Mouse (Mus musculus) left cerebral cortex, adult 8-10 months (tissue): Measurements from ENCODE around the gene Htr1b. TPM values are rescaled to one million over a fixed set of nuclear protein-coding genes. Genes with fewer than 3 reads are reported as not detected.

Experiments
- DNase-seq, 2 experiments: peaks; one replicate each; pipeline ENCODE4 v3.0.0; 2022; ENCODE audit warnings: low spot score in 2 of 2
- total RNA-seq, 4 experiments: library from RNA; stranded (reverse); gene quantifications; 2 replicates each; pipeline ENCODE4 v1.2.4; 2022

The Htr1b gene
- total RNA-seq = 10 to 100 TPM; 12.9 to 18.2 (median 15.3) TPM

- peak; percentile 37 to 51 for DNase-seq
Observed at GRCm38 (mm10) chr9:81633437-81633973, at the start of gene Htr1b. Htr1b (minus strand) TSS chr9:81633828.

GRCm38 (mm10) chr9:81676716-81677115 lies 43.1 kb upstream of the Htr1b start:
- no peak for DNase-seq

- DNase-seq = no peak
Observed at GRCm38 (mm10) chr9:81637486-81637885, 3.9 kb upstream of the Htr1b start.

- no peak for DNase-seq
Observed at GRCm38 (mm10) chr9:81635109-81635508, 1.5 kb upstream of the Htr1b start.

GRCm38 (mm10) chr9:81634163-81634562 lies 535 bp upstream of the Htr1b start:
- peak in 1 of 2 experiments; percentile 10 for DNase-seq

GRCm38 (mm10) chr9:81632736-81633436 lies 742 bp downstream of the Htr1b start:
- DNase-seq = peak; percentile 11 to 40

GRCm38 (mm10) chr9:81632191-81632735 lies 1.4 kb downstream of the Htr1b start:
- DNase-seq = peak in 1 of 2 experiments; percentile 41

GRCm38 (mm10) chr9:81631581-81632091 lies 2.0 kb downstream of the Htr1b start:
- peak; percentile 17 to 27 for DNase-seq

GRCm38 (mm10) chr9:81626899-81627606 lies 6.6 kb downstream of the Htr1b start:
- peak; percentile 73 to 77 for DNase-seq

- peak in 1 of 2 experiments; percentile 6 for DNase-seq
Observed at GRCm38 (mm10) chr9:81625898-81626297, 7.7 kb downstream of the Htr1b start.

- DNase-seq = no peak
Observed at GRCm38 (mm10) chr9:81622873-81623272, 10.8 kb downstream of the Htr1b start.

GRCm38 (mm10) chr9:81611022-81611421 lies 22.6 kb downstream of the Htr1b start:
- DNase-seq = no peak

Other genes with a start within 250 kb of the Htr1b start
- gene Mei4, start 229.8 kb upstream of the Htr1b start, total RNA-seq = 1 to 10 TPM in 3 of 4 experiments, under 1 TPM in 1; 0.87 to 1.9 (median 1.5) TPM